Mouse (Mus musculus): Measurements from ENCODE around the gene Rnf212. TPM values are rescaled to one million over a fixed set of nuclear protein-coding genes. Genes with fewer than 3 reads are reported as not detected.
A peak's percentile ranks its signal among the peaks of the same experiment; 100 is the strongest.

Rnf212 gene
- polyA plus RNA-seq, 1 experiment from 2014 or later = not detected

- WGBS = 3% methylated on average over 15 of the region's 18 CpGs
- Histone ChIP-seq H3K27ac (no peak within 1 kb of the TSS), H3K9me3 (no peaks in the 10 kb centered on the region), H3K4me2 (replicated peaks) (peak within 1 kb of the TSS; percentile 96), H3K4me3 (peak within 1 kb of the TSS; percentile 10; the same call in 1 of the 2 replicates), H3K9ac (0 out of 2 replicates have a peak within 1 kb of the TSS, but pooled peaks have one; percentile 75), H3K36me3 (no peaks in the 10 kb centered on the region), H3K4me1 (peaks cover 35% of the 10 kb centered on the region), H3K27me3 (replicated peaks) (peaks cover 10% of the 10 kb centered on the region)
- no peak for ATAC-seq (ENCODE audit: low FRiP score, low read depth)
Measured at GRCm38 (mm10) chr5:108692271-108692670, 82.5 kb downstream of the Rnf212 start, which contains the start of gene Fgfrl1. Gene Fgfrl1, plus strand, starts transcription at chr5:108692382.

GRCm38 (mm10) chr5:108691152-108691551, 83.6 kb downstream of the Rnf212 start:
- H3K27me3 ChIP-seq (replicated peaks) = peaks cover 10% of the 10 kb centered on the region
- no peaks in the 10 kb centered on the region for H3K36me3 ChIP-seq
- no peak overlapping the region for H3K4me2 ChIP-seq (replicated peaks)
- 74% methylated on average over 4 of the region's 4 CpGs for WGBS
- ATAC-seq (ENCODE audit: low FRiP score, low read depth) = no peak
- no peak overlapping the region for H3K9ac ChIP-seq
- H3K27ac ChIP-seq = no peak overlapping the region
- H3K4me1 ChIP-seq = peaks cover 24% of the 10 kb centered on the region
- H3K9me3 ChIP-seq = no peaks in the 10 kb centered on the region
- no peak overlapping the region for H3K4me3 ChIP-seq

- H3K27me3 ChIP-seq (replicated peaks) = peaks cover 10% of the 10 kb centered on the region
- no peak overlapping the region for H3K27ac ChIP-seq
- no peak for ATAC-seq (ENCODE audit: low FRiP score, low read depth)
- peaks cover 5% of the 10 kb centered on the region; the same call in 1 of the 2 replicates for H3K4me1 ChIP-seq
- H3K9me3 ChIP-seq = no peaks in the 10 kb centered on the region
- WGBS = 66% methylated on average over 5 of the region's 5 CpGs
- H3K9ac ChIP-seq = no peak overlapping the region
- no peaks in the 10 kb centered on the region for H3K36me3 ChIP-seq
- no peak overlapping the region for H3K4me2 ChIP-seq (replicated peaks)
- no peak overlapping the region for H3K4me3 ChIP-seq
Measured at GRCm38 (mm10) chr5:108689091-108689490, 85.7 kb downstream of the Rnf212 start.

- Histone ChIP-seq H3K4me1 (peaks cover 11% of the 10 kb centered on the region; the same call in 1 of the 2 replicates), H3K9ac (no peak overlapping the region), H3K9me3 (no peaks in the 10 kb centered on the region), H3K27me3 (replicated peaks) (no peaks in the 10 kb centered on the region), H3K4me3 (no peak overlapping the region), H3K36me3 (no peaks in the 10 kb centered on the region), H3K4me2 (replicated peaks) (no peak overlapping the region), H3K27ac (no peak overlapping the region)
- WGBS = 95% methylated on average over 6 of the region's 6 CpGs
- ATAC-seq (ENCODE audit: low FRiP score, low read depth) = no peak
Measured at GRCm38 (mm10) chr5:108680871-108681270, 93.9 kb downstream of the Rnf212 start.

- Histone ChIP-seq H3K27ac (no peak overlapping the region; the same call in 1 of the 2 replicates), H3K27me3 (replicated peaks) (no peaks in the 10 kb centered on the region), H3K4me2 (replicated peaks) (no peak overlapping the region), H3K36me3 (no peaks in the 10 kb centered on the region), H3K9me3 (no peaks in the 10 kb centered on the region), H3K4me3 (no peak overlapping the region), H3K4me1 (peaks cover 11% of the 10 kb centered on the region; the same call in 1 of the 2 replicates), H3K9ac (no peak overlapping the region)
- no peak for ATAC-seq (ENCODE audit: low FRiP score, low read depth)
- WGBS = 64% methylated on average over 3 of the region's 3 CpGs
Measured at GRCm38 (mm10) chr5:108679909-108680308, 94.9 kb downstream of the Rnf212 start.

Other genes with a start within 250 kb of the Rnf212 start
- gene Cplx1, start 225.0 kb downstream of the Rnf212 start, polyA plus RNA-seq (2016; fragmentation: Nextera tagmentation; extraction: Ambion mirVana) = 37.4 and 41.3 TPM in 2 replicates
- 52.0 and 58.9 TPM in 2 replicates for gene Gak, start 145.2 kb downstream of the Rnf212 start, polyA plus RNA-seq (2016; fragmentation: Nextera tagmentation; extraction: Ambion mirVana)
- 18.1 and 18.3 TPM in 2 replicates for gene Tmem175, start 145.2 kb downstream of the Rnf212 start, polyA plus RNA-seq (2016; fragmentation: Nextera tagmentation; extraction: Ambion mirVana)
- gene Idua, start 114.7 kb downstream of the Rnf212 start, polyA plus RNA-seq (2016; fragmentation: Nextera tagmentation; extraction: Ambion mirVana) = 8.0 and 8.2 TPM in 2 replicates
- 19.8 and 23.5 TPM in 2 replicates for gene Dgkq, start 105.3 kb downstream of the Rnf212 start, polyA plus RNA-seq (2016; fragmentation: Nextera tagmentation; extraction: Ambion mirVana)
- gene Slc26a1, start 99.4 kb downstream of the Rnf212 start, polyA plus RNA-seq (2016; fragmentation: Nextera tagmentation; extraction: Ambion mirVana) = 1.2 and 1.6 TPM in 2 replicates
- gene Fgfrl1, start 82.6 kb downstream of the Rnf212 start, polyA plus RNA-seq (2016; fragmentation: Nextera tagmentation; extraction: Ambion mirVana) = 19.1 and 20.7 TPM in 2 replicates
- gene Tmed11, start 20.4 kb upstream of the Rnf212 start, polyA plus RNA-seq (2016; fragmentation: Nextera tagmentation; extraction: Ambion mirVana) = not detected in 2 replicates
- gene Vmn2r8, start 33.9 kb upstream of the Rnf212 start, polyA plus RNA-seq (2016; fragmentation: Nextera tagmentation; extraction: Ambion mirVana) = not detected in 2 replicates
- not detected in 2 replicates for gene Vmn2r9, start 77.6 kb upstream of the Rnf212 start, polyA plus RNA-seq (2016; fragmentation: Nextera tagmentation; extraction: Ambion mirVana)
- not detected in 2 replicates for gene Vmn2r10, start 231.5 kb upstream of the Rnf212 start, polyA plus RNA-seq (2016; fragmentation: Nextera tagmentation; extraction: Ambion mirVana)

All from neural tube, embryonic 12.5 days (tissue).